Mouse (Mus musculus): ENCODE results near the gene Fcna. TPM values are rescaled to one million over a fixed set of nuclear protein-coding genes. Genes with fewer than 3 reads are reported as not detected.
A peak's percentile ranks its signal among the peaks of the same experiment; 100 is the strongest.

The Fcna gene
- polyA plus RNA-seq, 1 experiment from 2014 or later = 3.6 TPM

- ATAC-seq (ENCODE audit: borderline replicate concordance, extremely low read depth, low FRiP score, low TSS enrichment) = peak; percentile 92
Observed at GRCm38 (mm10) chr2:25607761-25608622, 19.8 kb downstream of the Fcna start, which contains the start of gene Rabl6. Gene Rabl6, minus strand, starts transcription at chr2:25608521.

GRCm38 (mm10) chr2:25602526-25602925 lies 25.3 kb downstream of the Fcna start:
- 92% methylated on average over 5 of the region's 5 CpGs for WGBS
- no peak for ATAC-seq (ENCODE audit: borderline replicate concordance, extremely low read depth, low FRiP score, low TSS enrichment)
- no peak overlapping the region for H3K9ac ChIP-seq
- no peaks in the 10 kb centered on the region for H3K27me3 ChIP-seq
- no peaks in the 10 kb centered on the region for H3K9me3 ChIP-seq
- no peak overlapping the region for H3K4me2 ChIP-seq
- no peak overlapping the region for H3K27ac ChIP-seq
- peaks cover 13% of the 10 kb centered on the region for H3K4me1 ChIP-seq
- no peak overlapping the region for H3K4me3 ChIP-seq
- H3K36me3 ChIP-seq = peaks cover 57% of the 10 kb centered on the region

More at GRCm38 (mm10) chr2:25607761-25608622, 19.8 kb downstream of the Fcna start, which contains the start of gene Rabl6:
- H3K4me2 ChIP-seq = peak within 1 kb of the TSS; percentile 64
- H3K27ac ChIP-seq = peak within 1 kb of the TSS; percentile 93
- H3K36me3 ChIP-seq = 0 out of 2 replicates have a peak, but pooled peaks cover 3% of the 10 kb centered on the region
- peak within 1 kb of the TSS; percentile 99 for H3K9ac ChIP-seq
- H3K9me3 ChIP-seq = no peaks in the 10 kb centered on the region
- H3K27me3 ChIP-seq = 0 out of 2 replicates have a peak, but pooled peaks cover under 1% of the 10 kb centered on the region
- H3K4me1 ChIP-seq = peaks cover 20% of the 10 kb centered on the region
- peak within 1 kb of the TSS; percentile 97 for H3K4me3 ChIP-seq
- under 1% methylated on average over 77 of the region's 80 CpGs for WGBS

GRCm38 (mm10) chr2:25600037-25600436 lies 27.8 kb downstream of the Fcna start:
- Histone ChIP-seq H3K36me3 (peaks cover 81% of the 10 kb centered on the region), H3K27me3 (no peaks in the 10 kb centered on the region), H3K9me3 (no peaks in the 10 kb centered on the region), H3K4me3 (no peak overlapping the region), H3K4me1 (no peaks in the 10 kb centered on the region), H3K4me2 (no peak overlapping the region), H3K9ac (no peak overlapping the region), H3K27ac (no peak overlapping the region)
- no peak for ATAC-seq (ENCODE audit: borderline replicate concordance, extremely low read depth, low FRiP score, low TSS enrichment)
- 79% methylated on average over 2 of the region's 2 CpGs for WGBS

- no peak overlapping the region for H3K9ac ChIP-seq
- H3K4me2 ChIP-seq = no peak overlapping the region
- no peak for ATAC-seq (ENCODE audit: borderline replicate concordance, extremely low read depth, low FRiP score, low TSS enrichment)
- WGBS = 95% methylated on average over 1 of the region's 1 CpGs
- H3K27me3 ChIP-seq = no peaks in the 10 kb centered on the region
- H3K4me3 ChIP-seq = no peak overlapping the region
- no peaks in the 10 kb centered on the region for H3K4me1 ChIP-seq
- no peaks in the 10 kb centered on the region for H3K9me3 ChIP-seq
- H3K36me3 ChIP-seq = peaks cover 89% of the 10 kb centered on the region
- no peak overlapping the region for H3K27ac ChIP-seq
Observed at GRCm38 (mm10) chr2:25598749-25599148, 29.1 kb downstream of the Fcna start.

- peaks cover 94% of the 10 kb centered on the region for H3K36me3 ChIP-seq
- no peak overlapping the region for H3K4me3 ChIP-seq
- no peak for ATAC-seq (ENCODE audit: borderline replicate concordance, extremely low read depth, low FRiP score, low TSS enrichment)
- no peak overlapping the region for H3K9ac ChIP-seq
- no peaks in the 10 kb centered on the region for H3K4me1 ChIP-seq
- H3K27me3 ChIP-seq = no peaks in the 10 kb centered on the region
- H3K4me2 ChIP-seq = no peak overlapping the region
- no peaks in the 10 kb centered on the region for H3K9me3 ChIP-seq
- WGBS = 95% methylated on average over 5 of the region's 5 CpGs
- no peak overlapping the region for H3K27ac ChIP-seq
Observed at GRCm38 (mm10) chr2:25596765-25597510, 30.9 kb downstream of the Fcna start.

GRCm38 (mm10) chr2:25591863-25592262 lies 36.0 kb downstream of the Fcna start:
- H3K4me1 ChIP-seq = no peaks in the 10 kb centered on the region
- ATAC-seq (ENCODE audit: borderline replicate concordance, extremely low read depth, low FRiP score, low TSS enrichment) = no peak
- H3K9ac ChIP-seq = no peak overlapping the region
- H3K4me3 ChIP-seq = no peak overlapping the region
- no peaks in the 10 kb centered on the region for H3K27me3 ChIP-seq
- WGBS = 87% methylated on average over 2 of the region's 2 CpGs
- H3K27ac ChIP-seq = no peak overlapping the region
- peaks cover 83% of the 10 kb centered on the region for H3K36me3 ChIP-seq
- no peak overlapping the region for H3K4me2 ChIP-seq
- no peaks in the 10 kb centered on the region for H3K9me3 ChIP-seq

GRCm38 (mm10) chr2:25588227-25588907 lies 39.5 kb downstream of the Fcna start:
- 88% methylated on average over 8 of the region's 8 CpGs for WGBS
- H3K27me3 ChIP-seq = no peaks in the 10 kb centered on the region
- H3K36me3 ChIP-seq = peaks cover 84% of the 10 kb centered on the region
- no peak overlapping the region for H3K9ac ChIP-seq
- ATAC-seq (ENCODE audit: borderline replicate concordance, extremely low read depth, low FRiP score, low TSS enrichment) = no peak
- no peaks in the 10 kb centered on the region for H3K9me3 ChIP-seq
- no peak overlapping the region for H3K4me3 ChIP-seq
- H3K4me2 ChIP-seq = no peak overlapping the region
- no peaks in the 10 kb centered on the region for H3K4me1 ChIP-seq
- no peak overlapping the region for H3K27ac ChIP-seq

GRCm38 (mm10) chr2:25587290-25587689 lies 40.5 kb downstream of the Fcna start:
- H3K27ac ChIP-seq = no peak overlapping the region
- peaks cover 75% of the 10 kb centered on the region for H3K36me3 ChIP-seq
- 92% methylated on average over 8 of the region's 8 CpGs for WGBS

GRCm38 (mm10) chr2:25585601-25586000 lies 42.2 kb downstream of the Fcna start:
- WGBS = 75% methylated on average over 3 of the region's 3 CpGs
- Histone ChIP-seq H3K27ac (no peak overlapping the region), H3K27me3 (peaks cover 8% of the 10 kb centered on the region), H3K4me1 (peaks cover 21% of the 10 kb centered on the region), H3K4me3 (no peak overlapping the region), H3K4me2 (no peak overlapping the region), H3K9ac (no peak overlapping the region), H3K36me3 (peaks cover 58% of the 10 kb centered on the region), H3K9me3 (no peaks in the 10 kb centered on the region)
- ATAC-seq (ENCODE audit: borderline replicate concordance, extremely low read depth, low FRiP score, low TSS enrichment) = no peak

More at GRCm38 (mm10) chr2:25587290-25587689, 40.5 kb downstream of the Fcna start:
- H3K4me1 ChIP-seq = peaks cover 7% of the 10 kb centered on the region
- H3K4me3 ChIP-seq = no peak overlapping the region
- H3K9ac ChIP-seq = no peak overlapping the region
- no peaks in the 10 kb centered on the region for H3K9me3 ChIP-seq
- no peak overlapping the region for H3K4me2 ChIP-seq
- no peaks in the 10 kb centered on the region for H3K27me3 ChIP-seq
- no peak for ATAC-seq (ENCODE audit: borderline replicate concordance, extremely low read depth, low FRiP score, low TSS enrichment)

- Histone ChIP-seq H3K27me3 (peaks cover 15% of the 10 kb centered on the region), H3K4me3 (no peak overlapping the region), H3K9me3 (no peaks in the 10 kb centered on the region), H3K27ac (no peak overlapping the region), H3K9ac (no peak overlapping the region), H3K4me2 (no peak overlapping the region), H3K4me1 (peaks cover 23% of the 10 kb centered on the region), H3K36me3 (peaks cover 53% of the 10 kb centered on the region)
- 85% methylated on average over 4 of the region's 4 CpGs for WGBS
- ATAC-seq (ENCODE audit: borderline replicate concordance, extremely low read depth, low FRiP score, low TSS enrichment) = no peak
Observed at GRCm38 (mm10) chr2:25584856-25585255, 43.0 kb downstream of the Fcna start.

GRCm38 (mm10) chr2:25584152-25584551 lies 43.7 kb downstream of the Fcna start:
- Histone ChIP-seq H3K9me3 (no peaks in the 10 kb centered on the region), H3K36me3 (peaks cover 49% of the 10 kb centered on the region), H3K4me1 (peaks cover 30% of the 10 kb centered on the region), H3K27me3 (peaks cover 22% of the 10 kb centered on the region), H3K4me2 (no peak overlapping the region), H3K4me3 (no peak overlapping the region), H3K9ac (no peak overlapping the region), H3K27ac (no peak overlapping the region)
- no peak for ATAC-seq (ENCODE audit: borderline replicate concordance, extremely low read depth, low FRiP score, low TSS enrichment)
- 82% methylated on average over 3 of the region's 3 CpGs for WGBS
